Comparison of ENCODE assay signal across 18 mouse cellular contexts in the genomic region with DNA sequence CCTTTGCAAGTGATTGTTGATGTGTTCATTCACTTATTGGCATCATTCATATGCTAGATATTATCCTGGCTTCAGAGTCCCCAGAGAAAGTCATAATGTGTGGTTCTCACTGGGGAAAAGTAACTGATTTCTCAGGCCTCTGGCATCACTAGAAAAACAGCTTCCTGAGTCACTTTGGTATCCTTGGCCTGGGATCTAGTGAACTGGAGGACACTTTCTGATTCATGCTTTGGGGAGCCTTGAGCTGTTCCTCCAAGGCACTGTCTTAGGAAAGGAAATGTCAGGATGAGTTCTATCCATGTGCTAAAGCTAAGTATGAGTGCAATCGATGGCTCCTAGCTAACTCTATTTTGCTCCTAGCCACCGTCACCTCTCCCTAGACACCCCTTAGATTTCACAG.
"Had no signal": no experiment of that assay in that cellular context is flagged by ENCODE, and none has a peak within 500 bp of the region (broad histone marks: within the 10 kb centered on the region; RNA-seq: fewer than 3 reads in every experiment).

No protein-coding gene starts in this region.

- H3K9me3 ChIP-seq: midbrain, embryonic 10.5 days; midbrain, embryonic 12.5 days; neural tube, embryonic 13.5 days; neural tube, embryonic 15.5 days had no signal

- H3K9ac ChIP-seq: lung, embryonic 14.5 days; midbrain, embryonic 12.5 days; neural tube, embryonic 13.5 days; neural tube, embryonic 15.5 days had no signal

- DNase-seq: lung, embryonic 14.5 days; lung, postnatal 10 days; lung, postnatal 4 days; midbrain, embryonic 14.5 days; retina, postnatal 1 day; right cerebral cortex, adult 18-20 months; right cerebral cortex, postnatal 25 days; right cerebral cortex, postnatal 4 days; spleen, adult 18-20 months; thymus, adult 18-20 months; thymus, postnatal 14 days; thymus, postnatal 36 days had no signal

- H3K4me1 ChIP-seq: midbrain, embryonic 10.5 days; midbrain, embryonic 12.5 days had no signal

- H3K27me3 ChIP-seq: midbrain, embryonic 12.5 days; neural tube, embryonic 13.5 days; neural tube, embryonic 15.5 days had no signal

- H3K27ac ChIP-seq: midbrain, embryonic 10.5 days; midbrain, embryonic 12.5 days; neural tube, embryonic 13.5 days; neural tube, embryonic 15.5 days had no signal

- ATAC-seq: midbrain, embryonic 16.5 days had no signal

- H3K4me2 ChIP-seq: lung, embryonic 14.5 days; midbrain, embryonic 12.5 days; neural tube, embryonic 13.5 days; neural tube, embryonic 15.5 days had no signal

- H3K4me3 ChIP-seq: midbrain, embryonic 10.5 days; midbrain, embryonic 12.5 days; myocyte; neural tube, embryonic 13.5 days; neural tube, embryonic 15.5 days had no signal
